Mouse (Mus musculus): ENCODE measurements around the gene Il7r.

DNA sequence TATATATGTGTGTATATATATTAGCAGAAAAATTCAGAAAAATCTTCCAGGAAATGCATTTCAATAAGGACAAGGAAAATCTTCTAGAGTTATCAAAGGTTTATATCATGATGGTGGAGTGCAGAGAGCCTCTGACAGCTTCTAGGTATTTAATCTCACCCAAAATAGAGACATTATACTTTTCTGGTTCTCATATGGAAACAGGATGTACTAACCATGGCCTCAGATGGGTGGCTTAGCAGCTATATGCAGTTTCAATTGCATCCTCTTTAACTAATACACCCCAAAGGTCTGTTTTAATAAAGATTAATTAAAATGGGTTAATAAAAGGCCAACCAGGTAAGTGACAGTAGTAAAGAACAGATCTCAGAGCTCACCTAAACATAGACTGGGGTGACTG, 3.6 kb downstream of the Il7r start:
- TF ChIP-seq CTCF (IDR thresholded peaks at IDR 0.05; ENCODE audit: insufficient read depth, low read length) (no peak), POLR2A (IDR thresholded peaks at IDR 0.05; ENCODE audit: borderline replicate concordance, extremely low read depth, low read depth, low read length) (no peak)
